Mouse (Mus musculus) limb, embryonic 11.5 days (tissue): ENCODE measurements around the gene Tmem117. TPM values are rescaled to one million over a fixed set of nuclear protein-coding genes. Genes with fewer than 3 reads are reported as not detected.

Experiments used
- ATAC-seq: fragments of 200-750 bp; cut with Nextera tagmentation; 2 replicates; pipeline ENCODE4 v1.8.0; 2017; ENCODE audit warnings: low read depth; ENCODE audit not compliant: insufficient number of reproducible peaks, low FRiP score, low TSS enrichment
- DNase-seq: peaks from one replicate; pipeline ENCODE4 v3.0.0-alpha.2; 2015; ENCODE audit warnings: low spot score
- H3K27ac ChIP-seq: fragments of 300-500 bp; sonication (generic); replicated peaks from 2 replicates; pipeline ENCODE4 v1.5.1; 2014; ENCODE audit warnings: low read depth, mild to moderate bottlenecking, low read length
- H3K27me3 ChIP-seq: fragments of 300-500 bp; sonication (generic); 2 replicates; pipeline ENCODE4 v1.6.1; 2014; ENCODE audit warnings: mild to moderate bottlenecking, low read length, mixed read lengths; ENCODE audit not compliant: control insufficient read depth, insufficient read depth
- H3K36me3 ChIP-seq: fragments of 300-500 bp; sonication (generic); 2 replicates; pipeline ENCODE4 v1.6.1; 2014; ENCODE audit warnings: mild to moderate bottlenecking, low read length, moderate library complexity, mixed read lengths; ENCODE audit not compliant: control insufficient read depth, insufficient read depth
- H3K4me1 ChIP-seq: fragments of 300-500 bp; sonication (generic); 2 replicates; pipeline ENCODE4 v1.6.1; 2014; ENCODE audit warnings: low read length, mixed read lengths; ENCODE audit not compliant: control insufficient read depth, insufficient read depth
- H3K4me2 ChIP-seq: fragments of 300-500 bp; sonication (generic); 2 replicates; pipeline ENCODE4 v1.6.1; 2014; ENCODE audit warnings: low read depth, mild to moderate bottlenecking, moderate library complexity; ENCODE audit not compliant: severe bottlenecking
- H3K4me3 ChIP-seq: fragments of 300-500 bp; sonication (generic); 2 replicates; pipeline ENCODE4 v1.5.1; 2014; ENCODE audit warnings: low read depth, low read length
- H3K9ac ChIP-seq: fragments of 300-500 bp; sonication (generic); 2 replicates; pipeline ENCODE4 v1.6.1; 2014; ENCODE audit warnings: mild to moderate bottlenecking, low read length
- H3K9me3 ChIP-seq: fragments of 300-500 bp; sonication (generic); 2 replicates; pipeline ENCODE4 v1.6.1; 2016; ENCODE audit warnings: low read length; ENCODE audit not compliant: control insufficient read depth
- WGBS: fragments of 180-500 bp; shearing (Covaris S2); extraction: QIAGEN DNeasy Blood & Tissue Kit; methylation state at CpG from one replicate; pipeline ENCODE4 v1.1.7; 2014; 5-methylcytosine and 5-hydroxymethylcytosine counted together
- polyA plus RNA-seq: library from polyadenylated mRNA; unstranded; fragments of >200 nt; fragmentation: Nextera tagmentation; extraction: Ambion mirVana; gene quantifications from 2 replicates; pipeline ENCODE4 v1.2.1, GENCODE M21; 2014

Tmem117 gene
- polyA plus RNA-seq, 1 experiment from 2014 or later: 1.7 TPM

GRCm38 (mm10) chr15:94651969-94652842 is 23.2 kb downstream of the Tmem117 start:
- ATAC-seq: no peak
- Histone ChIP-seq H3K27me3 (no peaks in the 10 kb centered on the region), H3K4me1 (no peaks in the 10 kb centered on the region), H3K4me3 (no peak overlapping the region), H3K4me2 (no peak overlapping the region), H3K9me3 (no peaks in the 10 kb centered on the region), H3K9ac (no peak overlapping the region), H3K36me3 (no peaks in the 10 kb centered on the region), H3K27ac (no peak overlapping the region)
- WGBS: 82% methylated on average over 13 of the region's 13 CpGs
- DNase-seq: no peak

- Histone ChIP-seq H3K4me1 (peaks cover 2% of the 10 kb centered on the region; the same call in 1 of the 2 replicates), H3K9ac (no peak overlapping the region), H3K27me3 (no peaks in the 10 kb centered on the region), H3K27ac (no peak overlapping the region), H3K4me2 (no peak overlapping the region), H3K36me3 (no peaks in the 10 kb centered on the region), H3K4me3 (no peak overlapping the region), H3K9me3 (no peaks in the 10 kb centered on the region)
- no peak for ATAC-seq
- DNase-seq: no peak
- WGBS: 86% methylated on average over 3 of the region's 3 CpGs
Measured at GRCm38 (mm10) chr15:94652843-94653206, 23.8 kb downstream of the Tmem117 start.

- Histone ChIP-seq H3K36me3 (no peaks in the 10 kb centered on the region), H3K4me2 (no peak overlapping the region), H3K9me3 (no peaks in the 10 kb centered on the region), H3K27ac (no peak overlapping the region), H3K4me3 (no peak overlapping the region), H3K27me3 (no peaks in the 10 kb centered on the region), H3K4me1 (peaks cover 10% of the 10 kb centered on the region), H3K9ac (no peak overlapping the region)
- no peak for ATAC-seq
- no peak for DNase-seq
- WGBS: 91% methylated on average over 13 of the region's 13 CpGs
Measured at GRCm38 (mm10) chr15:94655811-94656323, 26.8 kb downstream of the Tmem117 start.

DNA sequence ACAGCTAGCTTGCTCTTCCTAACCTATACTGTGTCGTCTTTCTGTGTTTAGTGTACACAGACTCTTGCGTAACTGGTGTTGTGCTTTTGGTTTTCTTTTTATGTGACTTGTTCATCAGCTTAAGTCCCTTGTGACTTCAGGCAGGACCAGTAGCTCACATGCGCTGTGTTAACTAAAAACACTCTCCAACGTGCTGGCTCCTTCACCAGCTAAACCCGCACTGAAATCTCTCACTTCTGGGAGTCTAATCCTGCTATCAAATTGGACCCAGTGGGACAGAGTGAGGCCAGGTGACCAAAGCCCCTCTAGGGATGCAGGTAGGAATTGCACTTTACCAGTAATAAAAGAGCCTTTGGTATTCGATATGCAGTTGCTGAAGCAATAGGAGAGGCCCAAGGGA is 28.9 kb downstream of the Tmem117 start:
- Histone ChIP-seq H3K27me3 (no peaks in the 10 kb centered on the region), H3K27ac (no peak overlapping the region), H3K36me3 (no peaks in the 10 kb centered on the region), H3K9ac (no peak overlapping the region), H3K4me2 (no peak overlapping the region), H3K4me1 (peaks cover 10% of the 10 kb centered on the region), H3K9me3 (no peaks in the 10 kb centered on the region), H3K4me3 (no peak overlapping the region)
- ATAC-seq (no peak), DNase-seq (no peak)
- WGBS: 57% methylated on average over 6 of the region's 6 CpGs

- H3K4me2 ChIP-seq: no peak overlapping the region
- no peaks in the 10 kb centered on the region for H3K9me3 ChIP-seq
- no peak overlapping the region for H3K9ac ChIP-seq
- ATAC-seq (no peak), DNase-seq (peak; percentile 35)
- H3K27ac ChIP-seq: no peak overlapping the region; the same call in 1 of the 2 replicates
- no peaks in the 10 kb centered on the region for H3K36me3 ChIP-seq
- no peaks in the 10 kb centered on the region for H3K27me3 ChIP-seq
- 72% methylated on average over 13 of the region's 13 CpGs for WGBS
- no peak overlapping the region for H3K4me3 ChIP-seq
- peaks cover 10% of the 10 kb centered on the region for H3K4me1 ChIP-seq
Measured at GRCm38 (mm10) chr15:94658392-94659111, 29.5 kb downstream of the Tmem117 start.

- 21% methylated on average over 6 of the region's 6 CpGs for WGBS
- Histone ChIP-seq H3K4me1 (peaks cover 10% of the 10 kb centered on the region), H3K9ac (no peak overlapping the region), H3K36me3 (no peaks in the 10 kb centered on the region), H3K4me2 (no peak overlapping the region), H3K27ac (peak overlapping the region; percentile 54; the same call in 1 of the 2 replicates), H3K27me3 (no peaks in the 10 kb centered on the region), H3K4me3 (no peak overlapping the region), H3K9me3 (no peaks in the 10 kb centered on the region)
- no peak for DNase-seq
- ATAC-seq: no peak
Measured at GRCm38 (mm10) chr15:94659112-94659437, 30.0 kb downstream of the Tmem117 start.

DNA sequence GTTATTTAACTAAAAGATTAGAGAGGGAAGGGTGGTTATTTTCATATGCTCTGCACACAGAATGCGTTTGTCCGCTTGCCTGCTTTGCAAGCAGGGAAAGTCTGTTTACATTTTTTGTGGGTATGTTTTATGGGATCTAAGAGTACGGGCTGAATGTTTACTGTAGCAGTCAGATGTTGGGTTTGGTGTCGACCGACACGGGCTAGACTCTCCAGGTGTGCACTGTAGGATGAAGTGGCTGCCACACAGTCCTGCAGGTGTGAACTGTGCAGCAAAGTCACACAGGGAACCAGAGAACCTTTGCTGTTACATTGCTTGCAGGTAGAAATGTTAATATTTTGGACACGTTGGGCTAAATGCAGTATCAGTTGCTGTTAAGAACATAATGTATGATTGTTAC is 31.9 kb downstream of the Tmem117 start:
- Histone ChIP-seq H3K4me2 (no peak overlapping the region), H3K27me3 (no peaks in the 10 kb centered on the region), H3K9me3 (no peaks in the 10 kb centered on the region), H3K9ac (no peak overlapping the region), H3K27ac (no peak overlapping the region), H3K4me3 (no peak overlapping the region), H3K36me3 (no peaks in the 10 kb centered on the region), H3K4me1 (peaks cover 10% of the 10 kb centered on the region)
- DNase-seq: no peak
- no peak for ATAC-seq
- 48% methylated on average over 7 of the region's 7 CpGs for WGBS

DNA sequence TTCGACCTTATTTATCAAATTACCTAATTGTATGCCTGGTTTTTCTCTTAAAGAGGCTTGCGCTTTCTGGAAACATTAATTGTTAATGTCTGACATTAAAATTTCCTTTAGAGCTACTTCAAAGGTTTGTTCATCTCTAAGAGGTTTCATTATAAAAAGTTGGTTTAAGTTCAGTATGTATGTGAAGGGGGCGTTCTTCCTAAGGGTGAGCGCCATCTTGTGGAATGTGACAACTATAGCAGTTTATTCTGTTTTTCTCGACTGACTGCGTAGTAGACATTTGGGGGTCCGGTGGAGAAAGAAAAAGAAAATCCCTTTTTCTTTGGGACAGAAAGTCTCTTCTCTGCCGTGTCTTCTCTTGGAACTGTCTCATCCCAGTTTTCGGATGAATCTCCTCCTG is 32.4 kb downstream of the Tmem117 start:
- Histone ChIP-seq H3K4me1 (peaks cover 10% of the 10 kb centered on the region), H3K27me3 (no peaks in the 10 kb centered on the region), H3K4me3 (no peak overlapping the region), H3K36me3 (no peaks in the 10 kb centered on the region), H3K27ac (no peak overlapping the region), H3K9ac (no peak overlapping the region), H3K4me2 (no peak overlapping the region), H3K9me3 (no peaks in the 10 kb centered on the region)
- ATAC-seq (no peak), DNase-seq (peak; percentile 52)
- WGBS: 25% methylated on average over 9 of the region's 9 CpGs
